Mouse (Mus musculus) midbrain, embryonic 14.5 days (tissue): ENCODE measurements around the gene Dnase2a. TPM values are rescaled to one million over a fixed set of nuclear protein-coding genes. Genes with fewer than 3 reads are reported as not detected.

Source experiments
- ATAC-seq: fragments of 200-750 bp; cut with Nextera tagmentation; 2 replicates; pipeline ENCODE4 v1.8.0; 2017; ENCODE audit warnings: moderate number of reproducible peaks, moderate library complexity; ENCODE audit not compliant: low FRiP score, low TSS enrichment
- DNase-seq: peaks from one replicate; pipeline ENCODE4 v3.0.0-alpha.2; 2015
- H3K27ac ChIP-seq: fragments of 300-500 bp; sonication (generic); replicated peaks from 2 replicates; pipeline ENCODE4 v1.5.1; 2014; ENCODE audit warnings: mild to moderate bottlenecking, low read depth, low read length, moderate library complexity
- H3K27me3 ChIP-seq: fragments of 300-500 bp; sonication (generic); 2 replicates; pipeline ENCODE4 v1.6.1; 2014; ENCODE audit warnings: low read length, control low read depth, mixed read lengths; ENCODE audit not compliant: control insufficient read depth, insufficient read depth
- H3K36me3 ChIP-seq: fragments of 300-500 bp; sonication (generic); 2 replicates; pipeline ENCODE4 v1.6.1; 2014; ENCODE audit warnings: low read length, control low read depth; ENCODE audit not compliant: control insufficient read depth, insufficient read depth
- H3K4me1 ChIP-seq: fragments of 300-500 bp; sonication (generic); 2 replicates; pipeline ENCODE4 v1.6.1; 2014; ENCODE audit warnings: mild to moderate bottlenecking, antibody characterized with exemption, low read length, control low read depth; ENCODE audit not compliant: control insufficient read depth, insufficient read depth
- H3K4me2 ChIP-seq: fragments of 300-500 bp; sonication (generic); 2 replicates; pipeline ENCODE4 v1.6.1; 2014; ENCODE audit warnings: mild to moderate bottlenecking, low read length, moderate library complexity
- H3K4me3 ChIP-seq: fragments of 300-500 bp; sonication (generic); replicated peaks from 2 replicates; pipeline ENCODE4 v1.5.1; 2014; ENCODE audit warnings: low read depth, low read length
- H3K9ac ChIP-seq: fragments of 300-500 bp; sonication (generic); replicated peaks from 2 replicates; pipeline ENCODE4 v1.6.1; 2014; ENCODE audit warnings: mild to moderate bottlenecking, low read length, moderate library complexity
- H3K9me3 ChIP-seq: fragments of 300-500 bp; sonication (generic); 2 replicates; pipeline ENCODE4 v1.6.1; 2016; ENCODE audit warnings: low read length, control low read depth, mixed read lengths; ENCODE audit not compliant: control insufficient read depth
- WGBS: fragments of 180-500 bp; shearing (Covaris S2); extraction: QIAGEN DNeasy Blood & Tissue Kit; methylation state at CpG from one replicate; pipeline ENCODE4 v1.1.7; 2014; 5-methylcytosine and 5-hydroxymethylcytosine counted together
- polyA plus RNA-seq: library from polyadenylated mRNA; unstranded; fragments of >200 nt; fragmentation: Nextera tagmentation; extraction: Ambion mirVana; gene quantifications from 2 replicates; pipeline ENCODE4 v1.2.1, GENCODE M21; 2014

Dnase2a gene
- polyA plus RNA-seq: 4.0 and 5.4 TPM in 2 replicates

DNA sequence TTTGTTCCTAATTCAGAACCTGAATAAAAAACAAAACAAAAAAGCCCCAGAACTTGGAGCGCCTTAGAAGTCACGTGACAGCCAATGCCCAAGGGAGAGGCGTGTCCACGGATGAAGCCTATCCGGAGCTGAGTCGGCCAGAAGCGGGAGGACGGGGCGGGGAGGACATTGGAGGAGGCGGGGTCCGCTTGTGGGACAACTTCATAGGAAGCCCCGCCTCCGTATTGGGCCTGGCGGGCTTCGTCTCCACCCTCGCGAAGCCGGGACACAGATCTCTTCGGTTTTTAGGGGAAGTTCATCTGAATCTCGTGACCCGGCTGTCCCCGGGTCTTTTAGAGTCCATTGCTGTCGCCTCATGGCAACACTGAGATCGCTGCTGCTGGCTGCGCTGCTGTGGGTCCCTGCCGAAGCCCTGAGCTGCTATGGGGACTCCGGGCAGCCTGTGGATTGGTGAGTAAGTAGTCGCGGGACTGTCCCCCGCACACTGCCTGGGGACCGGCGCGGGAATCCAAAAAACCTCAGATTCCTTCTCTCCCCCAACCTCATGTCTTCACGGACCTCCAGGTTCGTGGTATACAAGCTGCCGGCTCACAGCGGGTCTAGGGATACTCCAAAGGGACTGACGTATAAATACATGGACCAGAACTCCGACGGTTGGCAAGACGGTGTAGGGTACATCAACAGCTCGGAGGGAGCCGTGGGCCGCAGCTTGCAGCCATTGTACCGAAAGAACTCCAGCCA lies at the start of gene Dnase2a:
Gene Dnase2a, plus strand, starts transcription at position 140 of the 741 bp plus-strand sequence.
- no peak within 1 kb of the TSS for H3K27ac ChIP-seq
- under 1% methylated on average over 45 of the region's 45 CpGs for WGBS
- peaks cover 38% of the 10 kb centered on the region for H3K36me3 ChIP-seq
- no peaks in the 10 kb centered on the region for H3K9me3 ChIP-seq
- DNase-seq (peak; percentile 93), ATAC-seq (peak; percentile 76; the same call in 1 of the 2 replicates)
- H3K4me3 ChIP-seq: peak within 1 kb of the TSS; percentile 34
- peak within 1 kb of the TSS; percentile 55 for H3K4me2 ChIP-seq
- H3K27me3 ChIP-seq: peaks cover 12% of the 10 kb centered on the region; the same call in 1 of the 2 replicates
- 0 out of 2 replicates have a peak, but pooled peaks cover 7% of the 10 kb centered on the region for H3K4me1 ChIP-seq
- H3K9ac ChIP-seq: peak within 1 kb of the TSS; percentile 39

DNA sequence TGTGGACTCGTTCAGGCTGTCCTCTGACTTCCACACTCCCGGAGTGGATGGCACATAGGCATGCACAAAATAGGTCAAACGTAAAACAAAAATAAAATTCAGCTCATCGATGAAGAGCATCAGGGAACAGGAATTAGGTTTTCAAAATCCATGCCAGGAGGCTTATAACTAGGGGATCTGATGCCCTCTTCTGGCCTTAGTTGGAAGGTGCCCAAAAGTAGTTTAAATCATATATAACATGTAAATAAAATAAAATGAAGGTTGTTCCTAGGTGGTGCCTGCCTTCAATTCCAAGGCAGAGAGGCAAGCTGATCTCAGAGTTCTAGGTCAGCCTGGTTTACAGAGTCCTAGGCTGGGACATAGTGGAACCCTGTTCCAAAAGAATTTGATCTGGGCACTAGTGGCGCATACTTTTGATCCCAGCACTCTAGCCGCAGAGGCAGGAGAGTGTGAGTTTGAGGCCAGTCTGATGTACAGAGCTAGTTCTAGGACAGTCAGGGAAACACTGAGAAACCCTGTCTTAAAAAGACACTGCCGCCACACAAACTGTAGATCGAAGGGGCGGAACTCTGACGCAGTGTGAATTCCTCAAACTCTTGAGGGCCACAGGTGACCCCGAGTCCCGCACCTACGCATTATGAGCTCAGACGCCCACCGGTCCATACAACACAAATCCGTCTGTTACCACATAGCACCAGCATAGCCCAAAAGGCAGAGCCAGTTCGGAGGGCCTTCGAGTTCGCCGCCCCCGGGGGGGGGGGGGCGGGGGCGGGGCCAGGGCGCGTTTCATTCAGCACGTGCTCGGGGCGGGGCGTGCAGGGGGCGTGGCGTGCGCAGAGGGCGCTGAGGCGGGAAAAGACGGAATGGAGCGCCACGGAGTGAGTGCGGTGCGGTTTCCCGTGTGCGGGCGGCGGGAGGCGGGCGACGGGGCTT lies 36.7 kb upstream of the Dnase2a start, which contains the start of gene Syce2:
Gene Syce2, plus strand, starts transcription at position 736 of the 933 bp plus-strand sequence.
- peak within 1 kb of the TSS; percentile 69 for H3K4me2 ChIP-seq
- 15% methylated on average over 46 of the region's 46 CpGs for WGBS
- peak; percentile 64; the same call in 1 of the 2 replicates for ATAC-seq

DNA sequence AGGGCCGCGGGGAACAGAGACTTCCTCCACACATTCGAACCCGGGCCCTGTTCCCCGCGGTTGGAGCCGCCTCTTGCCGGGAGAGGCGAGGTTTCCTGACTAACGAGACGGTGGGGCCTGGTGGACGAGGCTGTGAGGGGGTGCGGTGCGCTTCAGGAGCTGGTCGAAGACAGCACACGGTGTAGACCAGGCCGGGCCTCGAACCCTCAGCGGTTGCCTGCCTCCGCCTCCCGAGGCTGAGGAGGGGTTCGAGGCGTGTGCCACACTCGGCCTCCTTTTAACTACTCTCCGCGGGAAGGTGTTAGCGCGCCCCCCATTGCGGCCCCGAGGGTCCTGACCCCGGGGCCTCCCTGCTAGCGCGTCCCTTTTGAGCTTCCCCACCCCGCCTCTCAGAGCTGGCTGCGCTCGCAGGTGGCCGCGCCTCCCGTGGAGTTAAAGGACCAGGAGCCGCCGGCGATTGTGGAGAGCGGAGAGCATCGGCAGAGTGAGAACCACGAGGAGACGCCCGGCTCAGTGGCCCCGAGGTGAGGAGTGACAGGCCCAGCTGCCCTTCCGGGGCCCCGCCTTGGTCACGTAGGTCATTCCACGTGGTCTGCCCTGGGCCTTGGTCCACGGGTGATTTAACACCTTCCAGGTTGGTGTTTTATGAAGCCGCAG lies 35.9 kb upstream of the Dnase2a start:
- DNase-seq: peak; percentile 39
- peaks cover 5% of the 10 kb centered on the region for H3K4me1 ChIP-seq
- H3K4me2 ChIP-seq: peak overlapping the region; percentile 69
- H3K36me3 ChIP-seq: peaks cover 31% of the 10 kb centered on the region
- H3K27ac ChIP-seq: no peak overlapping the region
- H3K27me3 ChIP-seq: 0 out of 2 replicates have a peak, but pooled peaks cover 7% of the 10 kb centered on the region
- WGBS: 2% methylated on average over 54 of the region's 54 CpGs
- H3K9ac ChIP-seq: peak overlapping the region; percentile 43
- peak overlapping the region; percentile 36 for H3K4me3 ChIP-seq
- peak; percentile 48 for ATAC-seq
- H3K9me3 ChIP-seq: no peaks in the 10 kb centered on the region

More for the DNA sequence above, 36.7 kb upstream of the Dnase2a start, which contains the start of gene Syce2:
- Histone ChIP-seq H3K36me3 (peaks cover 39% of the 10 kb centered on the region), H3K4me3 (peak within 1 kb of the TSS; percentile 36), H3K4me1 (peaks cover 5% of the 10 kb centered on the region), H3K9ac (peak within 1 kb of the TSS; percentile 43), H3K27ac (no peak within 1 kb of the TSS), H3K9me3 (no peaks in the 10 kb centered on the region), H3K27me3 (0 out of 2 replicates have a peak, but pooled peaks cover 7% of the 10 kb centered on the region)
- peak; percentile 75 for DNase-seq

DNA sequence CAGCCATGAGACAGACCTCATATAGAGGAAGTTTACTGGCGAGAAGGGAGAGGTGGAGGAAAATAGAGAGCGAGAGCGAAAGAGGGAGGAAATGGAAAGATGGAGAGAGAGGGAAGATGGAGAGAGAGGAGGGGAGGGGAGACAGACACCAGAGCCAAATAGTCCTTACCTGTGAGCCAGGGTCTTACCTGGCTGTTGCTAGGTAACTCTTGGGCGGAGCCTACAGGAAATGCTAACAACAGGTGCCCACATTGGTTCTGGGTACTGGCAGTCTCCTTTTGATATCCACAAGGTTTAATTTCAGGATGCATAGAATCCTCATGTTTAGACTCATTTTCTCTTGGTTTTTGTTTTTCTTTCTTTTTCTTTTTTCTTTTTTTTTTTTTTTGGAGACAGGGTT lies 35.3 kb upstream of the Dnase2a start:
- Histone ChIP-seq H3K9ac (no peak overlapping the region; the same call in 1 of the 2 replicates), H3K4me1 (peaks cover 5% of the 10 kb centered on the region), H3K9me3 (no peaks in the 10 kb centered on the region), H3K36me3 (peaks cover 25% of the 10 kb centered on the region), H3K27me3 (0 out of 2 replicates have a peak, but pooled peaks cover 7% of the 10 kb centered on the region), H3K27ac (no peak overlapping the region), H3K4me2 (peak overlapping the region; percentile 69), H3K4me3 (peak overlapping the region; percentile 36)
- ATAC-seq (no peak), DNase-seq (no peak)
- 67% methylated on average over 4 of the region's 4 CpGs for WGBS

DNA sequence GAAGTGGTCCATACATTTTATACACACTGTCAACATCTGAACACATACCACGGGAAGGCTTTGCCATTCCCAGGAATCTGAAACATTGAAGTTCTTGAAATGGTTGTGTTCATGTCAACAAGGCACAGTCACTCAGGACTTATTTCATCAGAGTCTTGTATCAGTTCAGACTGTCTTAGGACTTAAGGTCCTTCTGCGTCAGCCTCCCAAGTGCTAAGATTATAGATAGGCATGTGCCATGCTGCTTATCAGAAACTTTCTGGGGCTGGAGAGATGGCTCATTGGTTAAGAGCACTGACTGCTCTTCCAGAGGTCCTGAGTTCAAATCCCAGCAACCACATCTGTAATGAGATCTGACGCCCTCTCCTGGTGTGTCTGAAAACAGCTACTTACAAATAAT lies 34.0 kb upstream of the Dnase2a start:
- Histone ChIP-seq H3K9me3 (no peaks in the 10 kb centered on the region), H3K4me1 (peaks cover 5% of the 10 kb centered on the region), H3K9ac (no peak overlapping the region), H3K4me3 (no peak overlapping the region), H3K4me2 (no peak overlapping the region), H3K27me3 (0 out of 2 replicates have a peak, but pooled peaks cover 7% of the 10 kb centered on the region), H3K27ac (no peak overlapping the region), H3K36me3 (peaks cover 12% of the 10 kb centered on the region)
- WGBS: 94% methylated on average over 3 of the region's 3 CpGs
- ATAC-seq (no peak), DNase-seq (no peak)

DNA sequence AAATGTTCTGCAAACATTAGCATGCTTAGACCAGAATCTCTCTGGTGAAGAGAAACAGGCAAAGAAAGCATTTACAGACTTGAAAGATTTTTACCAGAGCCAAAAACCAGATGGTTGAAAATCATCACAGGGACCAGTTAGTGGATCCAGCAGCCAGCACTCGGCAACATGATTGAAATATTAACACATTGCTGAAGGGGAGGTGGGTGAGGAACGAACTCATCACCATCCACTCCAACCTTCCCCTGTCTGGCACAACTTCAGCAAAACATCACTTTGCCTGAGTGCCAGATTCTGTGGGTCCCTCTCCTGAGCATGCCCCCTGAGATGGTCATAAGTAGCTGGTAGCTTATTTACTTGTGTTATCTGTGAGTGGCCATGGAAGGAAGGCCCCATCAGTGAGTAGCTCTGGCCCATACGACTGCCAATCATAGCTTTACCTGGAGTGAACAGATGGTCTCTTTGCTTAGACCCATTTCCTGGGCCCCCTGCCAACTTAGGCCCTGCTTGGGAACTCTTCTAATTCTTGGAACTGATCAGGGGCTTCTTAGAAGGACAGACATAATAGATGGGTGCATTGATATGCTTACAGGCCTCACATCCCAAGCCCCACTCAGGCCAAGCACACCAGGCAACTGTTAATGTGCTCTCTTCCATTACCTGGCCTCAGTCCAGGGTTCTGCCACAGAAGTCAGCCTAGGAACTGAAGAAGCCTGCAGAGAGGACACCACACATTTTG lies 30.9 kb upstream of the Dnase2a start:
- no peaks in the 10 kb centered on the region for H3K36me3 ChIP-seq
- no peaks in the 10 kb centered on the region for H3K9me3 ChIP-seq
- H3K27me3 ChIP-seq: 0 out of 2 replicates have a peak, but pooled peaks cover 4% of the 10 kb centered on the region
- no peak overlapping the region for H3K27ac ChIP-seq
- peaks cover 2% of the 10 kb centered on the region for H3K4me1 ChIP-seq
- DNase-seq (peak; percentile 8), ATAC-seq (no peak)
- WGBS: 85% methylated on average over 3 of the region's 3 CpGs
- H3K9ac ChIP-seq: no peak overlapping the region
- no peak overlapping the region for H3K4me3 ChIP-seq
- no peak overlapping the region for H3K4me2 ChIP-seq

DNA sequence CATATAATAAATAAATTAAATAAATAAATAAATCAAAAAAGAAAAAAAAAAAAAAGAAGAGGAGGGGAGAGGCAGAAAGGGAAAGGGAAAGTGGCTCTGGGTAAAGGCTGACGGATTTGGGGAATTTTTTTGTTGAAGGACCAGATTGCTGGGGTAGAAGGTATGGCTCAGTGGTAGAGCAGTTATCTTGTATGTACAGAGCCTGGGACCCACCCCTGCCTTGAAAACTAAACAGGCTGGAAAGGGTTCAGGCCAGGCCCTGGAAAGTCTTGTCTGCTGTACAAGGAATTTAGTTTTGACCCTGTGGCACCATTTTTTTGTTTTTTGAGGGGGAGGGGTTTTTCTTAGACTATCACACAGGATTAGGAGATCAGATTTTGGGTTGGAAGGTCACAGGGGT lies 29.4 kb upstream of the Dnase2a start:
- WGBS: 93% methylated on average over 1 of the region's 1 CpGs
- no peak overlapping the region for H3K4me3 ChIP-seq

More for the DNA sequence above, 29.4 kb upstream of the Dnase2a start:
- Histone ChIP-seq H3K4me2 (no peak overlapping the region), H3K27me3 (no peaks in the 10 kb centered on the region), H3K4me1 (no peaks in the 10 kb centered on the region), H3K9me3 (no peaks in the 10 kb centered on the region), H3K9ac (no peak overlapping the region), H3K27ac (no peak overlapping the region), H3K36me3 (no peaks in the 10 kb centered on the region)
- DNase-seq: no peak
- ATAC-seq: no peak
